Mouse (Mus musculus) spleen, postnatal 10 days (tissue): ENCODE measurements around the gene Pus7l.

Experiments used
- DNase-seq, 2 experiments: peaks; one replicate each; pipeline ENCODE4 v3.0.0; 2021 to 2022; ENCODE audit warnings: low spot score in 2 of 2

The Pus7l gene

DNA sequence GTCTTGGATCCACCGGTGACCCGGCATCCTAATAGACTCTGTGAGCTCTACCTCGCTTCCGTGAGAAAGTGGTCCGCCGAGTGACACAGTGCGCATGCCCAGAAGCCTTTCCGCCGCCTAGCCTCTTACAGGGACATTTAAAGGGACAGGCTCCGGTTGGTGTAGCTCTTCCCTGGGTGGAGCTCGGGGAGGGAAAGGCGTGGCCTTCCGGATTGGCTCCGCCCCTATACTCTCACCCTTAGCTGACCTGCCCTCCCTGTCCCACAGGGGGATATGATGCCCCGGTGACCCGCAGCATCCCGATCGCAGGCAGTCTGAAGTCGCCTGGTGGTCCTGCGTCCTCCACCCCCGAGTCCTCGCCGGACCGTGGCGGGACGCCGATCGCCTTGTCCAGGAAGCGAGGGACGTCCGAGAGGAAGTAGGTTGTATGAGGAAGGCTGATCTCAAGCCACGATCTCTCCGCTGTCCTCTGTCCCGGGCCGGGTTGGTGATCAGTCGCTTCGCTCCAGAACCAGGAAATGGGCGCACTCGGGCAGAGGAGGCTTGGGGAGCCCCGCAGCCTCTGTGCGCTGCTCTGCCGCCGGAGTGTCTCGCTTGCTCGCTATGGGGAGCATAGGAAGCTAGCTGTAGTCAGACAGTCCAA is at the start of gene Pus7l, which contains the start of gene Irak4:
Gene Pus7l (minus strand): TSS at position 139 of the 643 bp plus-strand sequence.
Gene Irak4 (plus strand): TSS at position 235 of the 643 bp plus-strand sequence.
- DNase-seq = peak; percentile 84 to 92

DNA sequence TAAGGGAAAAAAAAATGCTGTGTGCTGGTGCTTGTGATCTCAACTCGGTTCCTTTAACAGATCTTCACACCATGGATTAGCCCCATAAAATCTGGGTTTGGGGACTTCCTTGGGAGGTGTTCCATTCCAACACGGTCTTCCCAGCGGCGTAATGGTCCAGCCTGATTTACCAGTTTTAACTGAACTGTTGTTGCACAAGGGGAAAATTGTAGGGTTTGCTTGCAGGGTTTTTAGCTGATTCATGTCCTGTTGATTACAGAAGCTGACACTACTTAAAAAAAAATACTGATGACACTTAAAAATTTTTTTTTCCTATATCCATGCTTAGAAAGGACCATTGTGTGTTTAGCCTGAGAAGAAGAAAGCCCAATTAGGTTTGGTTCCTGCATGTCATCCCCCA is 48.0 kb upstream of the Pus7l start:
- no peak for DNase-seq

DNA sequence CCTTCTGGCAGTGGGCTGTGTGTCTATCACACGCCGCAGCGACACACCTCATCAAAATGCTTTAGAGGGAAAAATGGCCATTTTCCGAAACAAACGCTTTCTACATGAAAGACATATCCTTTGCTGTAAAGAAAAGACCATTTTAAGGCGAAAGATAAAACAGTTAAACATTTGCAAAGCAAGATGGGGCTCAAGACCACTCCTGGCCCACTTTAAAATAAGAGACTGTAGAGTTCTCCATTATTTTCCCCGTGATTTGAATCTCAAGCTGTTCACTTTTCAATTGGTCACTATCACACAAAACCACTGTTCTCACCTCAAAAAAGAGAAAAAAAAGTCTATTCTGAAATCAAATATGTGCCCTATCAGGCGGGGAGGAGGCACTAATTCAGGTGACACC is 46.7 kb upstream of the Pus7l start:
- no peak for DNase-seq

DNA sequence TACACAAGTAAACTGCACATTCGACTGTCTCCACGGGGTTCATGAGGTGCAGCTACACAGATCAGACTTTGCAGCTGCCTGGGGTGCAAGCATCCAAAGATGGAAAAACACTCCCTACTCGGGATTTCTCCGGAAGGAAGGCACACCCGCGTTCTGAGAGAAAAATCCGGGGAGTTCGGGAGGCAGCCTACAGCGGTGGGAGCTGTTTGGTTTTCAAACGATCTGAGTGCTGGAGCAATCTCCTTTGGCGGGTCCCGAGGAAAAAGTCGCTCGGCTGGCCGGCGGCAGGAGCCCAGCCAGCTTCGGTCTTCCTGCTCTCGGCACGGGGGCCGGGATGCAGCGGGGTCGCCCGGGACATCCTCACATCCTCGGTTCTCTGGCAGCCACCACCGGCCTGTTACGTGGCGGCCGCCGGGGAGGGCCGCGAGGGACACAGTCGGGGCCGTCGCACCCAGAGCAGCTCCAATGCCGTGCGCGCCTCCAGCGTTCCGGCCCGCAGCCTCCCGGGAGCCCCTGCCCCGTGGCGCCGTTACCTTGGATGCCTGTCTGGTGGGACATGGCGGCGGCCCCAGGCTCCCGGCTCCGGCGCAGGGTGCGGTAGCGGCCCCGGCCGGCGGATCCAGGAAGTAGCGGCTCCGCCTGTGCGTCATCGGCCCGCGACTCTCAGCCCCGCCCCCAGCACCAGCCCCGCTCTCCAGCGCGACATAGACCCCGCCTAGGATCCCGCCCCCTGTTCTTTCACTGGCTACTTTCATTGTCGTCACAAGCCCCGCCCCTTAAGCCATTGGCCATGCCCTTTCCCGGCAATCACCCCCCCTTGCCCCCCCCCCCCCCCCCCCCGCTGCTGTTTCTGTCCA is 46.1 kb upstream of the Pus7l start, which contains the start of gene Twf1:
Gene Twf1 (minus strand): TSS at position 671 of the 857 bp plus-strand sequence.
- DNase-seq = peak; percentile 94 to 99

DNA sequence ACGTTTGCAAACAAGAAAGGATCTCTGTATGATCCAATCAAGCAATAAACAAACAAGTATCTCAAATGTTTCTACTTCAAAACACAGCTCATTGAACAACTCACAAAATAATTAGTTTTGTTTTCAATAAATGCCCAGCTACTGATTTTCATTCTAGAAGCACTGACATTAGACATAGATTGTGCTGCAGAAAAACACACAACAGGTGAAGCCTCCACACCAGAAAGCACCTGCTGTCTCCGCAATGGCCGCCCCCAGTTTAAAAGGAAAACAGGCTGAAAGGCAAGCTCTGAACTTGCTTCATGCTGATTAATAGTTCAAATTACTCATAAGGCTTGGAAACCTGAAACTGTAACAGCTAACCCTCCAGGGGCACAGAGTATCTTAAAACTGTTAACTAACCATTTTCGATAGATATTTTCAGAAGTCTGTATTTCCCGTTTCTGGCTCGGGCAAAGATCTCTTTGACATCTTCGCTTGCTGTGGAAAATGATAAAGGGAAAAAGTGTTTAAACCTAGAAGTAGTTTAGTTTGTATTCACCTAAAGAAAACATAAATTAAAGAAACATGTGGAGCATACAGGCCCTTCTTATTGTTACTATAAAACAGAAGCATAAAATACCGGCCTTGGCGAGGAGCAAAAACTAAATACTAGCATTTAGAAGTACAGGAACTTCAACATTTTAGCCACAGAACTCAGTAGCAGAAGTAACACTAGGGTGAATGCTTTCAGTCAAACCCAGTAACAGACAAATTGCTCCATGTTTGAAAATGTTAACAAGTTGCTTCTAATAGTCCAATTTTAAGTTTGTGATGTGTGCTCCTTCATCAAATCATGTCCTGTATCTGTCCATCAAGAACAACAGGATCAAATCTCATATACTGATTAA is 44.7 kb upstream of the Pus7l start:
- no peak for DNase-seq

DNA sequence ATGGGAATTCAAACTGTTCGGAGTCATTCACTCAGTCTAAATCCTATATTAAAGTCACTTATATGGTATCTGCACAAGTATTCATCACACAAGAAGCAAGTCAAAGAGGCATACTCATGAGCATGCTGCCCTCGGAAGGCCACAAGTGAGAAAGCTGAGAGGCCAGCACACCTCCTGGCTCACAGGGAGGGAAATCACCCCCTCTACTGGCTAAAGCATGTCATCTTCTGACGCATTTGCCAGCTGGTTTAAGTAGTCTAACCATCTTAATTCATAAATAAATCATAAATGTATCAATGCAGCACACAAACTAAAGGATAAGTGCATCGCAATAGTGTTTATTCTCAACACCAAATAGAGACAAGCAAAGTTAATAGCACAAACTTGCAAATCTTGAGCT is 41.4 kb upstream of the Pus7l start:
- no peak for DNase-seq

DNA sequence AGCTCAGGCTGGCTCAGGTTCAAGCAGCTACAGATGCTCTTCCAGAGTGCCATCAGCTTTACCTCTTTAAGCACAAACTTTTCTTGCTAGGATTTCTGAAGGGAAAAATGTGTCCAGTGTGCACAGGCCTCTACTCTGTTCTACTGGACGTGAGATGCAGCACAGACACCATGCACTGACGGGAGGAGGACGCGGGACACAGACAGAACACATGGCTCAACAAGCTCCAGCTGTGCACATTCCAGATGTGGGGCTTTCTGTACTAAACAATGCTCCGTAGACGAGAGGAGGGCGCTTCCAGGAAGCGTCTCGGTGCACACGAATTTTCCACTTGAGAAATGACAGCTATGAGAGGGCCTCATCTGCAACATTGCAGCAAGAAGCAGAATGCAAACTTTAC is 39.8 kb upstream of the Pus7l start:
- no peak for DNase-seq

DNA sequence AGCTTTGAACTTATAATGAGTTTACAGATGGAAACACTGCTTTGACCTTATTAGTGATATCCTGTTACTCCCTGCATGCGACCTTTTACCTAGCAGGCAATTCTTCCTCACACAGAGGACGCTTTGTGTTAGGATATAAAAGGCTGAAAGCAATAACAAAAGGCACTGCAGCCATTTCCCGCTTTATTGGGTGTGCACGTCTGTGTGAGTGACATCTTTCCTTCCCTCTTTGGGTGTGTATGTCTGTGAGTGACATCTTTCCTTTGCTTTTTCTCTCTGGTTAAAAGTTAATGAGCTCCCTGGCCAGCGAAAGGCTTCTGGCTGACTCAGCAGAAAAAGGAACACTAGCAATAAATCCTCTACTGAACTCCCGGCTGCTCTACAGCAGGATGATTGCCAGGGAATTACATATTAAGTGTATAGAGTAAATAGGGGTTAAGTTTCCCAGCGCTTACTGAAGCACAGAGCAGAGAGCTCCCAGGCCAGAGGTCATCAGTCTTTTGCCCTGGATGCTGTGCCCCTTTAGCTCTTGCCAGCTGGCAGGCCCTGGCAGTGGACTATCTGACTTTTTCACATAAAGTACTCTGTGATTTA is 38.8 kb upstream of the Pus7l start:
- no peak for DNase-seq

DNA sequence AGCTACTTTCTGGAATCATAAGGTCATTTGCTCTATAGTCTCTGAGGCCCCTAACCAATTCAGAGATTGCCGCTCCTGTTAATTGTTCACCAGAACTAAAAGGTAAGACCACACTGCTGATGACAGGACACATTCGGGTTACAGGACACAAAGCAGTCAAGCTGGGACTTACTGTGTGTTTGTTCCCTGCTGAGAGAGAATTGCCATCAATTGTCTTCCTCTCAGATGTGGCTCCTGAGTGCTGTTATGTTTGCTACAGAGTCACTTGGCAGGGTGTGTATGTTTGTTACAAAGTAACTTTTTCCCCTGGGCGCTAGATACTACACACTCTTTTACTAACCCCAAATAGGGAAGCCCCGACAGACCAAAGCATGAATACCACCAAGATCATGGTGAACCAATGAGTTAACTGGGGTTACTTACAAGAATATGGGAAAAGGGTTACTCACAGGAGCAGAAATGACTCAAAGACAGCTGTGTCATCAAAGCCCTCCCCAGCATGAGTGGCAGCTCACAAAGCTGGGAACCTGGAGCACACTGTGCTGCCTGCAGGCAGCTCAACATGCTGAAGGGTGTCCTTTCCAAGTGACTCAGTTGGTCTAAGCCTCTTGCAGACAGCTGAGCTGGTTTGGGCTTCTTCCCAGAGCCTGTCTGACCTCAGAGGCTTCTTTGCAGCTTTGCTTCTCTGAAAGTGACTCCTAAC is 31.4 kb upstream of the Pus7l start:
- DNase-seq = no peak

DNA sequence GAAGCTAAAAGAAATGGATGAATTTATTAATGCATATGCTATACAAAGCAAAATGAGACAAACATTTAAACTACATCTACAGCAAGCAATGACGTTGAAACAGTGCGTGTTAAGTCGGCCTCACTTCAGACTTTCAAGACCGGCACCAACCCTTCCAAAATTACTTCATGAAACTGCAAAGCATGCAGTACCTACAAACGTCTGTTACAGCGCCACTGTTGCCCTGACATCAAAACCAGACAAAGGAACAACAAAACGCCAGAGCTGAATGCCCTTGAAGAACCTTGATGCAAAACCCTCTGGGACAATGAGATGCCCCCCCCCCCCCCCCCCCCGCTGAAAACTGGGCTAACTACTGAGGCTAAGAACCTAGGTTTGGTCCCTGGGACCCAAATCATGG is 29.4 kb upstream of the Pus7l start:
- no peak for DNase-seq

DNA sequence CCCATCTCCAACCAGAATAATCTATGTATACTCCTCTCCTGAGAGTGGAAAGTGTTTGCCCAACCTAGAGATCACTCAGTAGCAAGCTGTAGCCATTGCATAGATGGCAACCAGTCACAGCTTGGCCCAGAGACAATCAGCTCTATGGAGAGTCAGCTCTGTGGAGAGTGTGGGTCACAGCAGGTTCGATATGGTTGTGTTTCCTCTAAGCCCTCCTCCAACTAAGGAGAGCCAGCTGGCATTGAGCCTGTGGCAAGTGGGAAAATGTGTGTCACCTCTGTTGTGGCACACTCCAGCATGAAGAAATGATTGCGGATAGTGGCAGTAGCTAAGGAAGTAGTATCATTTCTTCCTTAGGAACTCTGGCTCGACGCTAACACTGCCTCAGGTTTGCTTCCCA is 28.2 kb upstream of the Pus7l start:
- DNase-seq = no peak

DNA sequence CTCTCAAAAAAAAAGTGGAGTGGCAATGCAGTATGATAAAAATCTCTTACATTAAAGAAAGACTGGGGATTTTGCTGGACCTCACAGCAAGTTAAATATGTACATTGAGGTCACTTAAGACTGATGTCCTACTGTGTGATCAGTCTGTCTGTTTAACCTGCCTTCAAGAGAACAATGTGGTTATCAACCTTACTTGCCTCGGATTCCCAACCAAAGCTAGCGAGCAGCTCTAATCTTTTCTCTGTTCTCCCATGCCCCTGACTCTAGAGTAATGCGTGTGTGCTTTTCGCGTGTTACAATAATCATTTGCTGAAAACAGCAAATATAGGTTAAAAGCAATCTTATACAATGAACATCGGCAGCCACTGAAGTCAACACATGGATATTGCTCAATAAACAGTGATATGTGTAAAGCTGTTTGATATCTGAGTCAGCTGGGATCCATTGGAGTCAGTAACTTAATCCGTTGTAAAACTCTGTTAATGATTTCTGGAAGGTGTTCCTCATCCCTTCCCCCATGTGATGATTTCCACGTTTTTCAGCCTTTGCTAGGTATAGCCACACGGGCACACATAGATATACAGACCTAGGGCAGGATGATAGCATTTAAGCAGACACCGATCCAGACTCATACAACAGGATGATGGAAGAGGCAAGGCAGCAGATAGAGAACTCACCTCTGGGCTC is 25.3 kb upstream of the Pus7l start:
- no peak for DNase-seq

DNA sequence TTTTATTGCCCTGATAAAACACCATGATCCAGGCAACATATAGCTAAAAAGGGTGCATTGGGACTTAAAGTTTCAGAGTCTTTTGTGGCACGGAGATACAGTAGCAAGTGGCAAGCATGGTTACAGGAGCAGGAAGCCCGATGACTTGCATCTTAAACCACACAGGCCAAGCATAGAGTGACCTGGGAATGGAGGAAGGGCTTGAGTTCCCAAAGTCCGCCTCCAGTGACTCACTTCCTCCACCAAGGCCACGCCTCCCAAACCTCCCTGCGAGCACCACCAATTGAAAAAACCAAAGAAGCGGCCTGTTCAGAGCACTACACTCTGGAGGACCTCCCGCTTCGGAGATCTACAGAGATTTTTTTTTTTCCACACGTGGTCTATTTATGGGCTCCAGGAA is 22.5 kb upstream of the Pus7l start:
- no peak for DNase-seq

DNA sequence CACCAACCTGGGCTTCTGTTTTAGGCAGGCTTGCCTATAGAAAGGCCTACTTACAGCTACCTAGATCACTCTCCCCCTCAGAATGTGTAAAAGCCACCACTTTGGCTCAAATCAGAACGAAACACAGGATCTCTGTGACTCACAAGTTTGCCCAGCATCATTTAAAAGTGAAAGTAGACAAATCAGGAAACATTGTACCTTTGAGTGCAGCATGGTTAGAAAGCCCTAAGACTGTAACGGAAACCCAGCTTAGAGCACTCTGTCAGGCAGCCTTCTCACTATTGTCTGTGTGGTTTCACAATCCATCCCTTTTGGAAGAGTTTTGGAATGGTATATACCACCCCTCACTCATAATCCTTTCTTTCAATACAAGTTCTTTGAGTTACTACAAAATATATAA is 21.6 kb upstream of the Pus7l start:
- DNase-seq = no peak

DNA sequence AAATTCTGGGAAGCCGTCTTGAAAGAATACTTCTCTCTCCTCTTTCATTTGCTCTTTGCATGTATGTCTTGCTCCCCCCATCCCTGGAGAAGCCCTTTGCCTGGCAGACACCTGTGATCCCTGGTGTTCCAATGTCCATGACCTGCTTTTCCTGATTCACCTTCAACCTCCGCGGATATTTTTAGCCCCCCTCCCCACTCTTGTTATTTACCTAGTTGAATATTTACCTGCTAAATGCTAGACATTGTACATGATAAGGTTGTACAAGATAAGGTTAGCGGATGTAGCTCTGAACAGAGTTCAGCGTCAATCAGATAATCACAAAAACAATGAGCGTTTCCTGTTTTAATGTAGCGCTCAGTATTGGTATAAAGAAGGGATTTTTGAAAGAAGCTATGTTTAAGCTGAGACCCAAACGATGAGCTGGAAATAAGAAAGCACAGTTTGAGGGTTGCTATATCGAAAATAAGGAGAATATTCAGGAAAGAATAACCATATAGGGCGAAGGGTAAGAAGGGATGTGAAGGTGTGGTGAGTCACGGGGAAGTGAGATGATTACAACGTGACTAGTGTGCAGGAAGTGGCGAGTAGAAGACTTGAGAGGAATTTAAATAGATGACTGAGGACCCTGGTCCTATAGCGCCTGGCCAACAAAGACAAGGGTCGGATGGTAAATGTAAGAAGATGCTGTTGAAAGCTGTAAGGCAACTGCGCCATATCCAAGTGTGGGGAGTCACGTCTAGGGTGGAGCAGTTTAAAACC is 15.7 kb upstream of the Pus7l start:
- no peak for DNase-seq

DNA sequence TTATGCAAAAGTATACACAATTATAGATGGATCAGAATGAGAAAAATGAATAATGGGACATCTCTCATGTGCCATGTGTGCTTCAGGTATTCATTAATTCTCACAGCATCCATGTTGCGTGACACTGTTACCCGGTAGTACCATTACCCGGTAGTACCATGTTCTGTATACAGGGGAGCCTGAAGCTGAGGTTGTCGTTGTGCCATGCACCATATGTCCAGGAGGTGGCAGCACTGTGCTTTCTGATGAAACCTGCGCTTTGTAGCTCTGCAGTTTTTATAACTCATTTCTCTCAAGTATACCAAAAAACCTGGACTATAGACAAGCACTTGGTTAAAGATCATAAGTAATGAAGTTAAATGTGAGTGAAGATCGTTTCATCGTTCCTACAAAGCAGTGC is 14.1 kb upstream of the Pus7l start:
- peak; percentile 73 to 90 for DNase-seq

DNA sequence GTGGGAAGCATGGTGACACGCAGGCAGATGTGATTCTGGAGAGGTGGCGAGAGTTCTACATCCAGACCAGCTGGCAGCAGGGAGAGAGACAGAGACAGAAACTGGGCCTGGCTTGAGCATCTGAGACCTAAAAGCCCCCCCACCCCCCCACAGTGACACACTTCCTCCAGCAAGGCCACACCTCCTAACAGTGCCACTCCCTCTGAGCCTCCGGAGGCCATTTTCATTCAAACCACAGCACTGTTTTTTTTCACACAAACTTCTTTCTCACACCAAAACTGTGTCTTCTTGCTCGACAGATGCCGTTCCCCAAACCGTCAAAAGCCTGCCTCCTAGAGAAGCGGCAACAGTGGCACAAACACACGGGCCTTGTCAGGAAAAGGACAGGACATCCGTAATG is 10.2 kb upstream of the Pus7l start:
- DNase-seq = no peak

DNA sequence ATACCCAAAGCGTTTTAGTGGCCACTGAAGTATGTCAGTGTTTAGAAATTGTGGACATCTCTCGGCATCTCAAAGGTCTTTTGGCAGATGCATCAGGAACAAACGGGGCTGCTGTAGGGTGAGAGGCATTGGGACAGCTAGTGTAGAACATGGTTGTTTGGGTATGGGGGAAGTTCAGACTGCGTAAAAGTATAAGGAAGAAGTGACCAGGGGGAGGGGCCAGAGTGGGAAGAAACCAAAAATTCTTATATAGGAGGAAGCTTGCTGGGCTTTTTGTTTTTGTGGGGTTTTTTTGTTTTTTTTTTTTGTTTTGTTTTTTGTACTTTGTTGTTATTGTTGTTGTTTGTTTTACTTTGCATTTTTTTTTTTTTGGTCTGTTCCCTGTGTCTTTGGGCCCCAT is 1.5 kb upstream of the Pus7l start:
- no peak for DNase-seq

DNA sequence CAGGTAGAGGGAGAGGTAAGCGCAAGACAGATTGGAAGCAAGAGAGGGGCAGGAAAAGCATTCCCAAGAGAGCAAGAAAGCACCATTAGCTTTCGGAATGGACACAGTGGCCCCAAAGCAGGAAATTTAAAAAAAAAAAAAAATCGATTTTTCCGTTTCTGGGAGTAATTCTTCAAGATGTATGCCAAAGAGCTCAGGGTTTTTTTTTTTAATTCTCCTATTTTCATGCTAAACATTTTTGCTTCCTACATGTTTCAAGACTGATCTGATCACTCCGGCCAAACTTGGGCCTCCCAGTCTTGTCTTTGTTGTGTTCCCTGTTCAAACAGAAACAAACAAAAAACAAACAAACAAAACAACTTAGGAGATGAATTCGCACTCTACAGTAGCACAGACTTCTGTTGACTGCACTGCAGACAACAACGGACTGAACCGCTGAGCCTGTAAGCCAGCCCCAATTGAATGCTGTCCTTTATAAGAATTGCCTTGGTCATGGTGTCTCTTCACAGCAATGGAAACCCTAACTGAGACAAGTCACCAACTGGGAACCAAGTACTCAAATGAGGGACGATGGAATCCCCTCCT is 797 bp upstream of the Pus7l start:
- no peak for DNase-seq
